Mouse (Mus musculus) bone marrow, adult 2 months (tissue): ENCODE data around the gene Vmn1r203. TPM values are rescaled to one million over a fixed set of nuclear protein-coding genes. Genes with fewer than 3 reads are reported as not detected.
"Not testable (repeated sequence)": the region's sequence is repeated elsewhere in the genome, so short reads cannot be mapped to it uniquely, and the experiment has no call there.

Source experiments
- H3K27ac ChIP-seq: fragments of 200-500 bp; 2 replicates; pipeline ENCODE4 v1.5.1; 2012; ENCODE audit warnings: low read depth, mild to moderate bottlenecking, control low read depth, inconsistent platforms, low read length; ENCODE audit not compliant: control insufficient read depth, poor library complexity, insufficient read depth
- H3K4me1 ChIP-seq: fragments of 200-500 bp; 2 replicates; pipeline ENCODE4 v1.6.1; 2011; ENCODE audit warnings: low read length; ENCODE audit not compliant: control insufficient read depth, insufficient read depth
- H3K4me3 ChIP-seq: fragments of 200-500 bp; replicated peaks from 2 replicates; pipeline ENCODE3; 2011; ENCODE audit warnings: mild to moderate bottlenecking, low read depth, low read length, control low read depth; ENCODE audit not compliant: control insufficient read depth
- CTCF ChIP-seq: fragments of 200-500 bp; IDR thresholded peaks from 2 replicates; pipeline ENCODE4 v1.5.1; 2011; ENCODE audit warnings: low read length, control low read depth; ENCODE audit not compliant: control insufficient read depth, insufficient read depth
- POLR2A ChIP-seq: fragments of 200-500 bp; IDR thresholded peaks from 2 replicates; pipeline ENCODE4 v1.6.1; 2011; ENCODE audit warnings: low read depth, mild to moderate bottlenecking, control low read depth, low read length, borderline replicate concordance; ENCODE audit not compliant: control insufficient read depth
- WGBS: fragments of 180-500 bp; shearing (Covaris S2); methylation state at CpG from one replicate; pipeline ENCODE4 v1.1.7; 2018; 5-methylcytosine and 5-hydroxymethylcytosine counted together
- polyA plus RNA-seq: library from polyadenylated mRNA; stranded (reverse); fragments of >200 nt; gene quantifications from 2 replicates; pipeline ENCODE4 v1.2.4, GENCODE M21; 2011; ENCODE audit warnings: low replicate concordance; ENCODE audit not compliant: missing spikeins, insufficient read depth, insufficient read length

Vmn1r203 gene
- 0.47 TPM in 1 of 2 replicates, not detected in the other for polyA plus RNA-seq

DNA sequence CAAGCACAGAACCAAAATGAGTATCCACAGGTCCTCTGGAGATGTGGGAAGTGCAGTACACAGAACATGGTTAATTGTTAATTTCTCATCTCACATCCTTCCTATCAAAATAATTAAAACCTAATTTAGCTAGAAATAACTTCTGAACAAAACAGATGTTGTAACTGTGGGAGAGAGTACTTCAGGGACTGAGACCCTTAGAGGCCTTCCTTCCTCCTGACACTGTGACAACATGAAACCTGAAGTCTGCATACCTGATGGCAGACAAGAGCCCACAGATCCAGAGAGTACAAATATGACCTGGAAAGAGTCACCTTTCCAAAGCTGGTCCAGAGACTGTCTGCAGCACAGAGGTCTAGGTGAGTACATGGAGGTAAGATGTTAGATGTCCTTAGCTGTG, at the start of gene Vmn1r203:
Gene Vmn1r203 (plus strand): TSS at position 301 of the 400 bp plus-strand sequence.
- Histone ChIP-seq H3K4me3 (no peak within 1 kb of the TSS), H3K4me1 (no peaks in the 10 kb centered on the region), H3K27ac (no peak within 1 kb of the TSS)
- TF ChIP-seq CTCF = no peak
- TF ChIP-seq POLR2A = no peak

DNA sequence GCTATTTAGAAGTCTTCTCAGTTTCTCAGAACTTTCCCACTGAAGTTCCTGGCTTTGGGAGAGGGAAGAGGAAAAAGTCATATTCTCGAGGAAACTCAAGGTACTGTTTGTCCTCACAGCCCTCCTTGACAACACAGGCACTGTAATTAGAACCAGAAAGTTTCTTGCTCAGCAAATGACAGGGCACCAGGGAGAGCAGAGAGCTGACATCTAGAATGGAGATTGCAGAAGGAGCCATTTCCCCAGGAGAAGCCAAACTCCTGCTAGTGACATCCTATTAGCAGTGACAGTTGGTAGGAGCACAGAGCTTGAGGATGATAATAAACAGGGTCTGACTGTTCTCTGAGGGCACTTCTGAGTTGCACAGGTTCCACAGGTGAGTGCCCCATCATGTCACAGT, 46.3 kb upstream of the Vmn1r203 start, which contains the start of gene Vmn1r201:
Gene Vmn1r201 (plus strand): TSS at position 301 of the 400 bp plus-strand sequence.
- no peak for TF ChIP-seq CTCF
- TF ChIP-seq POLR2A = no peak
- 33% methylated on average over 1 of the region's 1 CpGs for WGBS
- Histone ChIP-seq H3K4me1 (no peaks in the 10 kb centered on the region), H3K4me3 (no peak within 1 kb of the TSS), H3K27ac (no peak within 1 kb of the TSS)

GRCm38 (mm10) chr13:22502431-22502830, 15.5 kb upstream of the Vmn1r203 start:
- H3K27ac ChIP-seq = no peak overlapping the region
- 61% methylated on average over 3 of the region's 3 CpGs for WGBS
- no peak overlapping the region for H3K4me3 ChIP-seq
- TF ChIP-seq POLR2A (no peak), CTCF (no peak)
- H3K4me1 ChIP-seq = no peaks in the 10 kb centered on the region

GRCm38 (mm10) chr13:22505281-22505680, 12.6 kb upstream of the Vmn1r203 start, which contains the start of gene Vmn1r202:
Gene Vmn1r202 (minus strand): TSS chr13:22505381.
- Histone ChIP-seq H3K4me1 (no peaks in the 10 kb centered on the region), H3K27ac (no peak within 1 kb of the TSS), H3K4me3 (no peak within 1 kb of the TSS)
- TF ChIP-seq POLR2A (no peak), CTCF (no peak)

DNA sequence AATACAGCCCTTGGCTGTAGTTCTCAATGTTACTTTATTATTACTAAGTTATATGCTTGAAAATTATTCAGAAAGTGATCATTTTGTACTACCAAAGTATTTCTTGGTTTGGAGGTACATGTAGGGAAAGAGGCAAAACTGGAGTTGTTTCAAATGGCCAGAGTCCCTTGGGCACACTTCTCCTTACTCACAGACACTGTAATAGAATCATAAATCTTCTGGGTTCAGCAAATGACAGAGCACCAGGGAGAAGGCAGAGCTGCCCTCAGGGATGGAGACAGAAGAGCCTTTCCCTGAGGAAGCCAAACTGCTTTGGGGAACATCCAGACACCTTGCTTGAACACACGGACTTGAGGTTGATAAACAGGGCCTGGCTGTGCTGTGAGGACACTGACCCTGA, 35.0 kb downstream of the Vmn1r203 start, which contains the start of gene Vmn1r204:
Gene Vmn1r204 (plus strand): TSS at position 301 of the 400 bp plus-strand sequence.
- H3K27ac ChIP-seq, H3K4me3 ChIP-seq, H3K4me1 ChIP-seq: not testable (repeated sequence)
- WGBS = 40% methylated on average over 1 of the region's 1 CpGs

DNA sequence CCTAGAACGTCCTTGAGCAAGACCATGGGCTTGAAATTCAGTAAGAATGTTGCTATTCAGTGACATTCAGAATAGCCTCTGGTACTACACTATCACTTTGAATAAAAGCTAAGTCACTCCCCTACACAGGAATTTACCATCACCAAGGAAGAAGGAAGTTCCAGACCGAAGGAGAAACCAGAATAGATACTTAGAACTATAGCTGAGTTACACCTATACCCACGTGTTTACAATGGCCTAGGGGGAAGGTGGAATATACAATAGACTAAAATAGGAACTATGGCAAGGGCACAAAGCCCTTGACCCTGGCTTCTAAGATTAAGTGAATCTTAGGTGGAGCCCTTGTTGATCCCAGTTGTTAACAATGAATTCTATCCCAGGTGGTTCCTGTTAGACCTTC, 57.0 kb downstream of the Vmn1r203 start:
- H3K27ac ChIP-seq, H3K4me1 ChIP-seq, H3K4me3 ChIP-seq: not testable (repeated sequence)
- 71% methylated on average over 3 of the region's 3 CpGs for WGBS

Other genes starting within 250 kb of the Vmn1r203 start
- not detected in 2 replicates for gene Vmn1r195, start 247.6 kb upstream of the Vmn1r203 start, polyA plus RNA-seq
- not detected in 2 replicates for gene Vmn1r196, start 228.2 kb upstream of the Vmn1r203 start, polyA plus RNA-seq
- gene Vmn1r197, start 193.5 kb upstream of the Vmn1r203 start, polyA plus RNA-seq = not detected in 2 replicates
- gene Vmn1r198, start 167.8 kb upstream of the Vmn1r203 start, polyA plus RNA-seq = not detected in 2 replicates
- gene Vmn1r199, start 138.3 kb upstream of the Vmn1r203 start, polyA plus RNA-seq = not detected in 2 replicates
- gene Vmn1r200, start 127.7 kb upstream of the Vmn1r203 start, polyA plus RNA-seq = not detected in 2 replicates
- not detected in 2 replicates for gene Vmn1r201, start 46.2 kb upstream of the Vmn1r203 start, polyA plus RNA-seq
- gene Vmn1r202, start 12.7 kb upstream of the Vmn1r203 start, polyA plus RNA-seq = not detected in 2 replicates
- gene Vmn1r204, start 35.1 kb downstream of the Vmn1r203 start, polyA plus RNA-seq = not detected in 2 replicates
- not detected in 2 replicates for gene Vmn1r205, start 74.9 kb downstream of the Vmn1r203 start, polyA plus RNA-seq
- not detected in 2 replicates for gene Vmn1r206, start 106.1 kb downstream of the Vmn1r203 start, polyA plus RNA-seq
- gene Vmn1r207-ps, start 211.5 kb downstream of the Vmn1r203 start, polyA plus RNA-seq = not detected in 2 replicates